Mouse (Mus musculus) thymus, adult 2 months (tissue): Measurements from ENCODE around the gene Lyrm4.

ENCODE experiments used
- CTCF ChIP-seq: fragments of 200-500 bp; IDR thresholded peaks from 2 replicates; pipeline ENCODE4 v1.5.1; 2012; ENCODE audit warnings: mild to moderate bottlenecking, control low read depth, low read length, moderate library complexity, borderline replicate concordance; ENCODE audit not compliant: control insufficient read depth, poor library complexity, insufficient read depth; ENCODE audit errors: extremely low read depth
- POLR2A ChIP-seq: fragments of 200-500 bp; IDR thresholded peaks from 2 replicates; pipeline ENCODE4 v1.6.1; 2012; ENCODE audit warnings: mild to moderate bottlenecking, low read length, control low read depth, moderate library complexity; ENCODE audit not compliant: control insufficient read depth, poor library complexity, insufficient read depth; ENCODE audit errors: extremely low read depth

GRCm38 (mm10) chr13:35969829-35970228, 147.5 kb downstream of the Lyrm4 start:
- TF ChIP-seq POLR2A (no peak), CTCF (no peak)
